Mouse (Mus musculus) gastrocnemius, postnatal 4 days (tissue): ENCODE measurements around the gene Nav2. TPM values are rescaled to one million over a fixed set of nuclear protein-coding genes. Genes with fewer than 3 reads are reported as not detected.

ENCODE experiments used
- DNase-seq, 2 experiments: peaks; one replicate each; pipeline ENCODE4 v3.0.0; 2021 to 2022; ENCODE audit warnings: low spot score in 2 of 2, mixed read lengths in 2 of 2
- total RNA-seq, 2 experiments: library from RNA; stranded (reverse); gene quantifications; 2 replicates each; pipeline ENCODE4 v1.2.3; 2021

The Nav2 gene
- total RNA-seq, 2 experiments from 2014 or later: 79.5 to 86.2 TPM

- no peak for DNase-seq
These were observed 337.7 kb downstream of the Nav2 start for GRCm38 (mm10) chr7:49246240-49246578.

- no peak for DNase-seq
These were observed 338.3 kb downstream of the Nav2 start for GRCm38 (mm10) chr7:49246584-49247481.

- DNase-seq: peak in 1 of 2 experiments; percentile 31
These were observed 339.3 kb downstream of the Nav2 start for GRCm38 (mm10) chr7:49247744-49248331.

GRCm38 (mm10) chr7:49248333-49249086 is 340.0 kb downstream of the Nav2 start:
- DNase-seq: no peak

- no peak for DNase-seq
These were observed 340.9 kb downstream of the Nav2 start for GRCm38 (mm10) chr7:49249462-49249861.

GRCm38 (mm10) chr7:49249996-49250395 is 341.5 kb downstream of the Nav2 start:
- peak; percentile 60 to 80 for DNase-seq

- no peak for DNase-seq
These were observed 342.2 kb downstream of the Nav2 start for GRCm38 (mm10) chr7:49250581-49251307.

- DNase-seq: no peak
These were observed 342.8 kb downstream of the Nav2 start for GRCm38 (mm10) chr7:49251308-49251638.

GRCm38 (mm10) chr7:49252444-49252843 is 343.9 kb downstream of the Nav2 start:
- no peak for DNase-seq

- no peak for DNase-seq
These were observed 344.4 kb downstream of the Nav2 start for GRCm38 (mm10) chr7:49252902-49253301.

- no peak for DNase-seq
These were observed 346.5 kb downstream of the Nav2 start for GRCm38 (mm10) chr7:49255053-49255452.

GRCm38 (mm10) chr7:49257234-49257906 is 348.9 kb downstream of the Nav2 start:
- DNase-seq: no peak

GRCm38 (mm10) chr7:49258088-49258487 is 349.6 kb downstream of the Nav2 start:
- DNase-seq: no peak

- peak in 1 of 2 experiments; percentile 53 for DNase-seq
These were observed 353.5 kb downstream of the Nav2 start for GRCm38 (mm10) chr7:49261941-49262511.

GRCm38 (mm10) chr7:49266422-49266821 is 357.9 kb downstream of the Nav2 start:
- no peak for DNase-seq

GRCm38 (mm10) chr7:49267621-49268325 is 359.3 kb downstream of the Nav2 start:
- no peak for DNase-seq

GRCm38 (mm10) chr7:49268401-49268921 is 359.9 kb downstream of the Nav2 start:
- no peak for DNase-seq

- DNase-seq: no peak
These were observed 362.3 kb downstream of the Nav2 start for GRCm38 (mm10) chr7:49270855-49271254.
